Mouse (Mus musculus) lung, postnatal 0 days (tissue): ENCODE measurements around the gene Sema3b. TPM values are rescaled to one million over a fixed set of nuclear protein-coding genes. Genes with fewer than 3 reads are reported as not detected.

Source experiments
- ATAC-seq: fragments of 200-750 bp; cut with Nextera tagmentation; 2 replicates; pipeline ENCODE4 v1.8.0; 2017; ENCODE audit warnings: moderate library complexity
- DNase-seq: peaks from one replicate; pipeline ENCODE4 v3.0.0-alpha.2; 2016; ENCODE audit warnings: low spot score
- H3K27ac ChIP-seq: fragments of 300-500 bp; sonication (generic); 2 replicates; pipeline ENCODE4 v1.5.1; 2014; ENCODE audit warnings: antibody characterized with exemption, mild to moderate bottlenecking, low read length, mixed read lengths
- H3K27me3 ChIP-seq: fragments of 300-500 bp; sonication (generic); replicated peaks from 2 replicates; pipeline ENCODE4 v1.6.1; 2014; ENCODE audit warnings: low read length, mixed read lengths; ENCODE audit not compliant: insufficient read depth
- H3K36me3 ChIP-seq: fragments of 300-500 bp; sonication (generic); 2 replicates; pipeline ENCODE4 v1.6.1; 2014; ENCODE audit warnings: low read length, mixed read lengths; ENCODE audit not compliant: insufficient read depth
- H3K4me1 ChIP-seq: fragments of 300-500 bp; sonication (generic); 2 replicates; pipeline ENCODE4 v1.6.1; 2014; ENCODE audit warnings: antibody characterized with exemption, low read depth, low read length, mixed read lengths; ENCODE audit not compliant: insufficient read depth
- H3K4me2 ChIP-seq: fragments of 300-500 bp; sonication (generic); replicated peaks from 2 replicates; pipeline ENCODE4 v1.6.1; 2014; ENCODE audit warnings: low read depth, mild to moderate bottlenecking, low read length, moderate library complexity, mixed read lengths
- H3K4me3 ChIP-seq: fragments of 300-500 bp; sonication (generic); 2 replicates; pipeline ENCODE4 v1.5.1; 2014; ENCODE audit warnings: low read depth, low read length
- H3K9ac ChIP-seq: fragments of 300-500 bp; sonication (generic); replicated peaks from 2 replicates; pipeline ENCODE4 v1.6.1; 2014; ENCODE audit warnings: low read depth, mild to moderate bottlenecking
- H3K9me3 ChIP-seq: fragments of 300-500 bp; sonication (generic); 2 replicates; pipeline ENCODE4 v1.6.1; 2016; ENCODE audit warnings: low read length, mixed read lengths
- CTCF ChIP-seq: IDR thresholded peaks from 2 replicates; pipeline ENCODE4 v1.5.1; 2016; ENCODE audit warnings: antibody characterized with exemption, mild to moderate bottlenecking
- EP300 ChIP-seq: IDR thresholded peaks from 2 replicates; pipeline ENCODE4 v1.6.1; 2016; ENCODE audit warnings: antibody characterized with exemption, mild to moderate bottlenecking, control low read depth
- WGBS: fragments of 180-500 bp; shearing (Covaris S2); extraction: QIAGEN DNeasy Blood & Tissue Kit; methylation state at CpG from one replicate; pipeline ENCODE4 v1.1.7; 2014; 5-methylcytosine and 5-hydroxymethylcytosine counted together
- polyA plus RNA-seq: library from polyadenylated mRNA; unstranded; fragments of >200 nt; fragmentation: Nextera tagmentation; extraction: Ambion mirVana; gene quantifications from 2 replicates; pipeline ENCODE4 v1.2.1, GENCODE M21; 2015

Gene Sema3b
- polyA plus RNA-seq, 1 experiment from 2014 or later = 34.3 TPM

DNA sequence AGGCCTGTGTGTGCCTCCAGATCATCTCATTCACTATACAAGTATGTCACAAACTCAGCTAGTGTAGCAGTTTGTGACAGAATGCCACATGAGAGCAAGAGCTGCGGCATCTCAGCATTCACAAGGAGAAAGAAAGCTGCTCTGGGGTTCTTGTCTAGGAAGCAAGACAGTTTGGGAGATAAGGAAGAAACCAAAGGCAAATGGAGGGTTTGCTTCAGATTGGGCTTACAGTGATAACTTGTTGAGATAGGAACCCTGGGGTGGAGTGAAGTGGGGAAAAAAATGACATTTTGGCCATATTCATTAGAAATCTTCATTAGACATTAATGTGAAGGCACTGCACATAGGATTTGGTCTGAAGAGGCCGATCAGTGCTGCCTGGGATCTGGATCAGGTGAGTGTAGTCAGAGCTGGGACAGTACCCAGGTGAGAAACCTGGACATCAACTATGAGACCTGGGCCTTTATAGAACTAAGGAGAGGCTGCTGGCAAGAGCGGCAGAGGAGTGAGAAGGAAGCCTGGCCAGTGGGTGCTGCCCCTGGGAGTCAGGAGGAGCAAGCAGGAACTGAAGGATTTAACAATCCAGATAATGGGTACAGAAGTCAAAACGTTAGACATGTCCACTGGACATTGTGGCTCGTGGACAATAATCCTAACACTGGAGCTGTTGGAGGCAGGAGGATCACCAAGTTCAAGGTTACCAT, 56.2 kb downstream of the Sema3b start:
- no peak overlapping the region for H3K9ac ChIP-seq
- H3K27ac ChIP-seq = peak overlapping the region; percentile 82; the same call in 1 of the 2 replicates
- TF ChIP-seq EP300 = no peak
- no peak for TF ChIP-seq CTCF
- DNase-seq = no peak
- peak overlapping the region; percentile 78 for H3K4me2 ChIP-seq
- peaks cover 36% of the 10 kb centered on the region for H3K4me1 ChIP-seq
- H3K36me3 ChIP-seq = peaks cover 9% of the 10 kb centered on the region; the same call in 1 of the 2 replicates
- no peaks in the 10 kb centered on the region for H3K27me3 ChIP-seq
- no peaks in the 10 kb centered on the region for H3K9me3 ChIP-seq
- WGBS = 75% methylated on average over 5 of the region's 5 CpGs
- ATAC-seq = no peak
- H3K4me3 ChIP-seq = no peak overlapping the region

DNA sequence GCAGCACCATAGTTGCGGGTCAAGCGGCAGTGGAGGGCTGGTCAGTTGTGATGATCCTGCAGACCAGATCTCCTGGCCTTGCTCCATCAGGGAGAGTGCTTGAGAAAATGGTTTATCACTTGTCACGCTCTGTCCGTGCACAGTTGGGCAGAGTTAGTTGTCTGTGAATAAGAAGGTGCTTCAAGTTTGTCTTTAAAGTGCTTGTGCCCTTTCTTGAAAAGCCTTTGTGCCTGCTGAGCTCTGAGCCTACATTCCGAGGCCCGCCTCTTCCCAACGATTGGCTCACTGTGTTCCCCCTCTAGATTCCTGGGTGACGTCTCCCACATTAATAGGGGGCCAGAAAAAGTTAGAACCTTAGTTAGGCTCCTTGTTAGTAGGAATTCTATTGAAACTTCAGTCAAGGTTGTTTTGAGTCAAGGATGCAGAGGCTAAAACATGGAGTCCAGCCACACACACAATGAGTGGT, 57.1 kb downstream of the Sema3b start:
- no peak for TF ChIP-seq CTCF
- TF ChIP-seq EP300 = no peak
- Histone ChIP-seq H3K9me3 (no peaks in the 10 kb centered on the region), H3K4me1 (peaks cover 38% of the 10 kb centered on the region), H3K36me3 (no peaks in the 10 kb centered on the region), H3K27ac (0 out of 2 replicates have a peak overlapping the region, but pooled peaks have one; percentile 26), H3K9ac (peak overlapping the region; percentile 39; the same call in 1 of the 2 replicates), H3K27me3 (no peaks in the 10 kb centered on the region), H3K4me3 (peak overlapping the region; percentile 42), H3K4me2 (peak overlapping the region; percentile 68)
- no peak for ATAC-seq
- WGBS = 5% methylated on average over 8 of the region's 8 CpGs
- no peak for DNase-seq

DNA sequence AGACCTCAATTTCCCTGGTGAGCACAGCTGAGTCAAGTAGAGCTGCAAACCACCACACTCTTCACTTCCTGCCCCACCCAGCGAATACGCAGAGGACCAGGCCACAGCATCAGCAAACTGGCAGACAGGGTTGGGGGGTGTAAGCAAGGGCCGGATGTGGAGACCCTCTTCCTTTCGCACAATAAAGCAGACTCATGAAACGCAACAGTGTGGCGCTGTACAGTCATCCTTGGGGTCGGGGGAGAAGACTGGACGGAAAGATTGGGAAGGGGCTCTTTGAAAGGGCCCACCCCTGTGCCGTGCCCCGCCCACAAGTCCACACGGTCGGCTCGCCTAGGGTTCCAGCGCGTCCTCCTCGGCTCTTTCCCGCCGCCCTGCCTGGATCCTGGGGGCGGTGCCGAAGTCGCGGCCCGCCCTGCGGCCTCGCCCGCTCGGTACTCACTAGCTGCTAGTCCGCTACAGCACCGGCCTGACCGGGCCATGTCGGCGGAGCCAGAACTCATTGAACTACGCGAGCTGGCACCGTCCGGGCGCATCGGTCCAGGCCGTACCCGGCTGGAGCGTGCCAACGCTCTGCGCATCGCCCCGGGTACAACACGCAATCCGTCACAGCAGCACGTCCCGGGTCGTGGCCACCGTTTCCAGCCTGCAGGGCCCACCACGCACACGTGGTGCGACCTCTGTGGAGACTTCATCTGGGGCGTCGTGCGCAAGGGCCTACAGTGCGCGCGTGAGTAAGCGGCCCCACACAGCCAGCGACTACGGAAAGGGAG, 57.7 kb downstream of the Sema3b start, which contains the start of gene Rassf1:
Rassf1 (plus strand) TSS at position 439 of the 773 bp plus-strand sequence.
- 4% methylated on average over 61 of the region's 63 CpGs for WGBS
- Histone ChIP-seq H3K9ac (peak within 1 kb of the TSS; percentile 39; the same call in 1 of the 2 replicates), H3K4me3 (peak within 1 kb of the TSS; percentile 42), H3K4me2 (peak within 1 kb of the TSS; percentile 68), H3K4me1 (peaks cover 32% of the 10 kb centered on the region), H3K9me3 (no peaks in the 10 kb centered on the region), H3K27ac (0 out of 2 replicates have a peak within 1 kb of the TSS, but pooled peaks have one; percentile 26), H3K27me3 (no peaks in the 10 kb centered on the region), H3K36me3 (no peaks in the 10 kb centered on the region)
- peak; percentile 75 for DNase-seq
- no peak for TF ChIP-seq CTCF
- no peak for TF ChIP-seq EP300
- ATAC-seq = peak; percentile 15

DNA sequence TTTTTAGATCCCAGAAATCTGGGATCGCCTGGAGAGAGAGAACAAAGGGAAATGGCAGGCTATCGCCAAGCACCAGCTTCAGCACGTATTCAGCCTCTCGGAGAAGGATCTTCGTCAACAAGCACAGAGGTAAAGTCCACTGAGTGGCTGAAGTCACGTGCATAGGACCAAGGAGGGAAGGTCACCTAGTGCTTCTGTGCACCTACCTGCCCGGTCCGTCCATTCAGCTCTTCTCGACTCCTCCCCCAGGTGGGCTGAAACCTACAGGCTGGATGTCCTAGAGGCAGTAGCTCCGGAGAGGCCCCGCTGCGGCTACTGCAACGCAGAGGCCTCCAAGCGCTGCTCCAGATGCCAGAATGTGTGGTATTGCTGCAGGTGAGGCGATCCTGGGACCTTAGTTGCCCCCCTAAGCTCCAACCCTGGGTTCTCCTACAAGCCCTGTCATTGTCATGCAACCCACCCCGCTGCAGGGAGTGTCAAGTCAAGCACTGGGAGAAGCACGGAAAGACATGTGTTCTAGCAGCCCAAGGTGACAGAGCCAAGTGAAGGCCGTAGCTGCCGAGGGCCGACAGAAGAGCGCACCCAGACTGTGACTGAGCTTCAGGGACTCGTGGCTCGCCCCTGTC, 58.4 kb downstream of the Sema3b start:
- Histone ChIP-seq H3K4me2 (peak overlapping the region; percentile 68), H3K36me3 (no peaks in the 10 kb centered on the region), H3K27me3 (no peaks in the 10 kb centered on the region), H3K27ac (no peak overlapping the region), H3K9me3 (no peaks in the 10 kb centered on the region), H3K9ac (0 out of 2 replicates have a peak overlapping the region, but pooled peaks have one; percentile 39), H3K4me3 (no peak overlapping the region), H3K4me1 (peaks cover 28% of the 10 kb centered on the region)
- DNase-seq (peak; percentile 57), ATAC-seq (no peak)
- 38% methylated on average over 23 of the region's 23 CpGs for WGBS
- TF ChIP-seq CTCF = no peak
- no peak for TF ChIP-seq EP300

DNA sequence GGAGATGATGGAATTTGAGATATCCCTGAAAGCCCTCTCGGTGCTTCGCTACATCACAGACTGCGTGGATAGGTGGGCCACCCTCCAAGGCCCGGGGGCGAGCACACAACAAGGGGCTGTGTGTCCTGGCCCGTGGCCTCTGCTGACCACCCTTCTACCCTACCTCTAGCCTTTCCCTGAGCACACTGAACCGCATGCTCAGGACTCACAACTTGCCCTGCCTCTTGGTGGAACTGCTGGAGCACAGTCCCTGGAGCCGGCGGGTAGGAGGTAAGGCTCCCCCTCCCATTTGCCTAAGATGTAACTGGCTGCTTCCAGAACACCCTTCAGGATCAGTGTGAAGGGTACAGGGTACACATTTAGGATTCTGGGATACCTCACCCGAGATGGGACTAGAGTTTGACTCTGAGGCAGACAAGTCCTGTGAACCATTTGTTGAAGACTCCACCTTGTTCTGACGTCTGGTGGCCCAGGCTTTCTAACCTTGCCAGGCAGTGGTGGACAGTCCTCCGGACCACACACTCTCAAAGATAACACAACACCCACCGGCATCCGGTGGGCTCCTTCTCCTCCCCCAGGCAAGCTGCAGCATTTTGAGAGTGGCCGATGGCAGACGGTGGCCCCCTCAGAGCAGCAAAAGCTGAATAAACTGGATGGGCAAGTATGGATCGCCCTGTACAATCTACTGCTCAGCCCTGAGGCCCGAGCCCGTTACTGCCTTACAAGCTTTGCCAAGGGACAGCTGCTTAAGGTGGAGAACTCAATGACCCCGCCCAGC, 59.5 kb downstream of the Sema3b start:
- 69% methylated on average over 20 of the region's 20 CpGs for WGBS
- H3K4me2 ChIP-seq = no peak overlapping the region

More for the DNA sequence above, 59.5 kb downstream of the Sema3b start:
- Histone ChIP-seq H3K4me1 (peaks cover 28% of the 10 kb centered on the region), H3K27me3 (no peaks in the 10 kb centered on the region), H3K9me3 (no peaks in the 10 kb centered on the region), H3K27ac (no peak overlapping the region), H3K9ac (no peak overlapping the region), H3K4me3 (no peak overlapping the region), H3K36me3 (0 out of 2 replicates have a peak, but pooled peaks cover under 1% of the 10 kb centered on the region)
- ATAC-seq (no peak), DNase-seq (no peak)
- no peak for TF ChIP-seq EP300
- TF ChIP-seq CTCF = no peak
